Mouse (Mus musculus) myocyte (in vitro differentiated cells): Measurements from ENCODE around the gene Prpf6.

Experiments used
- MYOD1 ChIP-seq, 3 experiments: IDR thresholded peaks; one replicate each; pipeline ENCODE4 v1.6.1; 2011; ENCODE audit warnings: control low read depth in 2 of 3, low read depth in 2 of 3, mild to moderate bottlenecking in 2 of 3, moderate library complexity in 1 of 3; ENCODE audit not compliant: insufficient read length in 2 of 3, control insufficient read depth in 1 of 3
- POLR2AphosphoS2 ChIP-seq: IDR thresholded peaks from one replicate; pipeline ENCODE4 v1.6.1; 2011; ENCODE audit warnings: low read depth, control low read depth; ENCODE audit not compliant: insufficient read length
- SRF ChIP-seq: IDR thresholded peaks from one replicate; pipeline ENCODE4 v1.6.1; 2011; ENCODE audit warnings: low read depth; ENCODE audit not compliant: control insufficient read depth, insufficient read length
- USF1 ChIP-seq: IDR thresholded peaks from one replicate; pipeline ENCODE4 v1.6.1; 2011; ENCODE audit warnings: low read depth, mild to moderate bottlenecking, control low read depth, moderate library complexity

- TF ChIP-seq POLR2AphosphoS2: no peak
- TF ChIP-seq USF1: no peak
- no peak for TF ChIP-seq SRF
- TF ChIP-seq MYOD1 (IDR thresholded peaks at IDR 0.05; ENCODE audit: control insufficient read depth in 1 of 3, insufficient read length in 2 of 3, low read depth in 2 of 3): no peak
Observed at GRCm38 (mm10) chr2:181670913-181671311, 79.2 kb downstream of the Prpf6 start.
